Mouse (Mus musculus): ENCODE measurements around the gene H2-T23. TPM values are rescaled to one million over a fixed set of nuclear protein-coding genes. Genes with fewer than 3 reads are reported as not detected.
"Not testable (repeated sequence)": the region's sequence is repeated elsewhere in the genome, so short reads cannot be mapped to it uniquely, and the experiment has no call there.

Gene H2-T23
- 174 and 175 TPM in 2 replicates for polyA plus RNA-seq (2012; rRNA removed)

DNA sequence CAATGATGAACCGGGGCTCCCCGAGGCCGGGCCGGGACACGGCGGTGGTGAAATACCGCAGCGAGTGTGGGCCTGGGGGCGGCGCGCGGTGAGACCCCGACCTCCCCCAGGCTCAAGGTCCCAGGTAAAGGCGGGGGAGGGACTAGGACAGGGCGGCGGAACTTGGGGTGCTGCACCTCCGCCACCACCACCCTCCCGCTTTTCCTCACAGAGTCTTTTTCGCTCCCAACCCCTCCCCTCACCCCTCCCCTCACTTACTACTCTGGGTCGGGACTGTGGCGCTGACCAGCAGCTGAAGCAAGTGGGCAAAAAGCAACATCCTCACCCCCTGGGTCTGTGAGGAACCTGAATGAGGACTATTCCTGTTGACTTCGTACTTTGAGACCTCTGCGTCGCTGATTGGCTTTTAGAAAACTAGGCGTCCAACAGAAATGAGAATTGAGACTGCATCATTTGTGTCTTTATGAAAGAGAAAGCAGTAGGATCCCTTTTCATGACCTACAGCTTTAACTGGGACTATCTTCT, at the start of gene H2-T23:
Gene H2-T23, minus strand, starts transcription at position 505 of the 525 bp plus-strand sequence.
- H3K4me1 ChIP-seq (ENCODE audit: control insufficient read depth, insufficient read depth, low read length); H3K36me3 ChIP-seq (ENCODE audit: control insufficient read depth, insufficient read depth, low read length); H3K27me3 ChIP-seq (replicated peaks; ENCODE audit: control insufficient read depth, insufficient read depth, low read length): not testable (repeated sequence)
- WGBS: 1% methylated on average over 25 of the region's 25 CpGs
- TF ChIP-seq POLR2A (IDR thresholded peaks at IDR 0.05; ENCODE audit: low read depth, low read length): peak; percentile 6
- H3K4me3 ChIP-seq (ENCODE audit: insufficient read depth, low read depth, low read length): peak within 1 kb of the TSS; percentile 53
- peak within 1 kb of the TSS; percentile 46; the same call in 1 of the 2 replicates for H3K27ac ChIP-seq (ENCODE audit: insufficient read depth, low read depth, low read length)
- peak; percentile 89 for DNase-seq

GRCm38 (mm10) chr17:36081901-36082300, 49.2 kb upstream of the H2-T23 start:
- H3K36me3 ChIP-seq (ENCODE audit: control insufficient read depth, insufficient read depth, low read length); H3K27me3 ChIP-seq (replicated peaks; ENCODE audit: control insufficient read depth, insufficient read depth, low read length); H3K4me1 ChIP-seq (ENCODE audit: control insufficient read depth, insufficient read depth, low read length); H3K27ac ChIP-seq (ENCODE audit: insufficient read depth, low read depth, low read length); H3K4me3 ChIP-seq (ENCODE audit: insufficient read depth, low read depth, low read length); DNase-seq: not testable (repeated sequence)

GRCm38 (mm10) chr17:36060829-36061228, 28.2 kb upstream of the H2-T23 start:
- no peak overlapping the region for H3K27ac ChIP-seq (ENCODE audit: insufficient read depth, low read depth, low read length)
- H3K4me1 ChIP-seq (ENCODE audit: control insufficient read depth, insufficient read depth, low read length): peaks cover 6% of the 10 kb centered on the region; the same call in 1 of the 2 replicates
- peak; percentile 91 for DNase-seq
- H3K36me3 ChIP-seq (ENCODE audit: control insufficient read depth, insufficient read depth, low read length): no peaks in the 10 kb centered on the region
- H3K27me3 ChIP-seq (replicated peaks; ENCODE audit: control insufficient read depth, insufficient read depth, low read length): no peaks in the 10 kb centered on the region
- WGBS: 14% methylated on average over 2 of the region's 2 CpGs
- no peak overlapping the region for H3K4me3 ChIP-seq (ENCODE audit: insufficient read depth, low read depth, low read length)
- TF ChIP-seq POLR2A (IDR thresholded peaks at IDR 0.05; ENCODE audit: low read depth, low read length) (no peak), CTCF (conservative IDR thresholded peaks at IDR 0.05; ENCODE audit: insufficient read depth, insufficient read length, low read depth, low read length) (peak; percentile 76)

DNA sequence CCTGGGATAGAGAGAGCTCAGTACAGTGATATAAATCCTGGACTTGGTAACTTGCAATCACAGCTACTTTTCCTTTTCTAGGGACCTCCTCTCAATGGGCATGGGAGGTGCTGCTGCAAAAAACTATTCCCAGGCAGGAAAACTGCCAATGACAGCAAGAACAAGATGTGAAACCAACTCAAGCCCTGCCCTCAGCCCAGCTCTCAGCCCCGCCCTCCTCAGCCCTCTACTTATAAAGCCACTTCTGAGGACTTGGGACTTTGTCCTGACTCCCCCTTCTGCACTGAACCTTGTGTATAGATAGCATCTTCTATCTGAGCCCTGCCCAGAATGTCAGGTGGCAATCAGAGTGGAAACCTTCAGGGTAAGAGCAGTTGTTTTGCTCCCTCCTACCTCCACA, 25.7 kb upstream of the H2-T23 start, which contains the start of gene Gm11127:
Gene Gm11127, minus strand, starts transcription at position 10 of the 400 bp plus-strand sequence.
- WGBS: 32% methylated on average over 1 of the region's 1 CpGs
- H3K36me3 ChIP-seq (ENCODE audit: control insufficient read depth, insufficient read depth, low read length); H3K4me1 ChIP-seq (ENCODE audit: control insufficient read depth, insufficient read depth, low read length); H3K27me3 ChIP-seq (replicated peaks; ENCODE audit: control insufficient read depth, insufficient read depth, low read length); H3K4me3 ChIP-seq (ENCODE audit: insufficient read depth, low read depth, low read length): not testable (repeated sequence)
- peak; percentile 70 for DNase-seq
- peak within 1 kb of the TSS; percentile 56 for H3K27ac ChIP-seq (ENCODE audit: insufficient read depth, low read depth, low read length)

GRCm38 (mm10) chr17:36057927-36058326, 25.3 kb upstream of the H2-T23 start:
- not testable (repeated sequence) for DNase-seq; H3K4me1 ChIP-seq (ENCODE audit: control insufficient read depth, insufficient read depth, low read length); H3K4me3 ChIP-seq (ENCODE audit: insufficient read depth, low read depth, low read length); H3K36me3 ChIP-seq (ENCODE audit: control insufficient read depth, insufficient read depth, low read length); H3K27me3 ChIP-seq (replicated peaks; ENCODE audit: control insufficient read depth, insufficient read depth, low read length)
- peak overlapping the region; percentile 28 for H3K27ac ChIP-seq (ENCODE audit: insufficient read depth, low read depth, low read length)
- 93% methylated on average over 24 of the region's 25 CpGs for WGBS

- TF ChIP-seq POLR2A (IDR thresholded peaks at IDR 0.05; ENCODE audit: low read depth, low read length): no peak
- TF ChIP-seq CTCF (conservative IDR thresholded peaks at IDR 0.05; ENCODE audit: insufficient read depth, insufficient read length, low read depth, low read length): no peak
- peak; percentile 62 for DNase-seq
- peak overlapping the region; percentile 92 for H3K27ac ChIP-seq (ENCODE audit: insufficient read depth, low read depth, low read length)
Observed at GRCm38 (mm10) chr17:36043286-36043685, 10.6 kb upstream of the H2-T23 start.

GRCm38 (mm10) chr17:36042610-36043169, 10.0 kb upstream of the H2-T23 start, which contains the start of the genes H2-T22 and Gm6034:
H2-T22 (minus strand) TSS chr17:36042747.
Gm6034 (plus strand) TSS chr17:36042961.
- Histone ChIP-seq H3K4me3 (ENCODE audit: insufficient read depth, low read depth, low read length) (peak within 1 kb of the TSS; percentile 68), H3K27ac (ENCODE audit: insufficient read depth, low read depth, low read length) (peak within 1 kb of the TSS; percentile 92)
- DNase-seq: peak; percentile 97
- WGBS: 1% methylated on average over 12 of the region's 12 CpGs
- H3K27me3 ChIP-seq (replicated peaks; ENCODE audit: control insufficient read depth, insufficient read depth, low read length); H3K4me1 ChIP-seq (ENCODE audit: control insufficient read depth, insufficient read depth, low read length); H3K36me3 ChIP-seq (ENCODE audit: control insufficient read depth, insufficient read depth, low read length): not testable (repeated sequence)
- peak; percentile 58 for TF ChIP-seq POLR2A (IDR thresholded peaks at IDR 0.05; ENCODE audit: low read depth, low read length)

More at GRCm38 (mm10) chr17:36043286-36043685, 10.6 kb upstream of the H2-T23 start:
- peak overlapping the region; percentile 68 for H3K4me3 ChIP-seq (ENCODE audit: insufficient read depth, low read depth, low read length)
- H3K27me3 ChIP-seq (replicated peaks; ENCODE audit: control insufficient read depth, insufficient read depth, low read length): no peaks in the 10 kb centered on the region
- H3K4me1 ChIP-seq (ENCODE audit: control insufficient read depth, insufficient read depth, low read length): peaks cover 5% of the 10 kb centered on the region; the same call in 1 of the 2 replicates
- H3K36me3 ChIP-seq (ENCODE audit: control insufficient read depth, insufficient read depth, low read length): no peaks in the 10 kb centered on the region
- 55% methylated on average over 3 of the region's 3 CpGs for WGBS

- Histone ChIP-seq H3K27ac (ENCODE audit: insufficient read depth, low read depth, low read length) (peak overlapping the region; percentile 32; the same call in 1 of the 2 replicates), H3K4me3 (ENCODE audit: insufficient read depth, low read depth, low read length) (peak overlapping the region; percentile 62)
- not testable (repeated sequence) for DNase-seq; H3K27me3 ChIP-seq (replicated peaks; ENCODE audit: control insufficient read depth, insufficient read depth, low read length); H3K36me3 ChIP-seq (ENCODE audit: control insufficient read depth, insufficient read depth, low read length); H3K4me1 ChIP-seq (ENCODE audit: control insufficient read depth, insufficient read depth, low read length)
- 2% methylated on average over 19 of the region's 19 CpGs for WGBS
Observed at GRCm38 (mm10) chr17:36042055-36042454, 9.4 kb upstream of the H2-T23 start.

- H3K4me3 ChIP-seq (ENCODE audit: insufficient read depth, low read depth, low read length); DNase-seq; H3K4me1 ChIP-seq (ENCODE audit: control insufficient read depth, insufficient read depth, low read length); H3K36me3 ChIP-seq (ENCODE audit: control insufficient read depth, insufficient read depth, low read length); H3K27ac ChIP-seq (ENCODE audit: insufficient read depth, low read depth, low read length); H3K27me3 ChIP-seq (replicated peaks; ENCODE audit: control insufficient read depth, insufficient read depth, low read length): not testable (repeated sequence)
- 97% methylated on average over 2 of the region's 2 CpGs for WGBS
Observed at GRCm38 (mm10) chr17:36040604-36041003, 7.9 kb upstream of the H2-T23 start.

DNA sequence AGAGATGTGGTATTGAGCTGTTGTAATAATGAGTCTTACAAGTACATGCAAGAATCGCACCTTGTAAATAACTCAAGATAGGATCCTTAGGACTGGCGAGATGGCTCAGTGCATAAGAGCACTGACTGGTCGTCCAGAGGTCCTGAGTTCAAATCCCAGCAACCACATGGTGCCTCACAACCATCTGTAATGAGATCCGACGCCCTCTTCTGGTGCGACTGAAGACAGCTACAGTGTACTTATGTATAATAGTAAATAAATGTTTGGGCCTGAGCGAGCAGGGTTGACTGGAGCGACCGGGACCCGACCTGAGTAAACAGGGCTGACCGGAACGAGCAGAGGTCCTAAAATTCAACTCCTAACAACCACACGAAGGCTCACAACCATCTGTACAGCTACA, 3.5 kb upstream of the H2-T23 start:
- not testable (repeated sequence) for H3K4me3 ChIP-seq (ENCODE audit: insufficient read depth, low read depth, low read length); H3K27me3 ChIP-seq (replicated peaks; ENCODE audit: control insufficient read depth, insufficient read depth, low read length)

More for the DNA sequence above, 3.5 kb upstream of the H2-T23 start:
- H3K27ac ChIP-seq (ENCODE audit: insufficient read depth, low read depth, low read length); DNase-seq; H3K36me3 ChIP-seq (ENCODE audit: control insufficient read depth, insufficient read depth, low read length); H3K4me1 ChIP-seq (ENCODE audit: control insufficient read depth, insufficient read depth, low read length): not testable (repeated sequence)
- WGBS: 85% methylated on average over 13 of the region's 13 CpGs
